Mouse (Mus musculus): ENCODE data around the gene Gm34653.
"Not testable (repeated sequence)": the region's sequence is repeated elsewhere in the genome, so short reads cannot be mapped to it uniquely, and the experiment has no call there.

The Gm34653 gene

DNA sequence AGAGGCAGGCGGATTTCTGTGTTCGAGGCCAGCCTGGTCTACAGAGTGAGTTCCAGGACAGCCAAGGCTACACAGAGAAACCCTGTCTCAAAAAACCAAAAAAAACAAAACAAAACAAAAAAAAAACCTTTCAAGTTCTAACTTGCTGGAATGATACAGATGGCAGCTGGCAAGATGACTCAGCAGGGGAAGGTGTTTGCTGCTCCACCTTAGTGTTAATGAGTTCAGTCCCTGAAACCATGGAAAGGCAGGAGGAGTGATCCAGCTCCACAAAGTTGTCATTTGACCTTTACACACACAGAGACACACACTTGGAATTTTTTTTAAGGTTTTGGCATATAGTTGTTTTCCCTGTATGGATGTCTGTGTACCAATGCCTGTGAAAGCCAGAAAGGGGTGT, 16.9 kb upstream of the Gm34653 start:
- DNase-seq (ENCODE audit: low read depth, low spot score), result not testable (repeated sequence)

DNA sequence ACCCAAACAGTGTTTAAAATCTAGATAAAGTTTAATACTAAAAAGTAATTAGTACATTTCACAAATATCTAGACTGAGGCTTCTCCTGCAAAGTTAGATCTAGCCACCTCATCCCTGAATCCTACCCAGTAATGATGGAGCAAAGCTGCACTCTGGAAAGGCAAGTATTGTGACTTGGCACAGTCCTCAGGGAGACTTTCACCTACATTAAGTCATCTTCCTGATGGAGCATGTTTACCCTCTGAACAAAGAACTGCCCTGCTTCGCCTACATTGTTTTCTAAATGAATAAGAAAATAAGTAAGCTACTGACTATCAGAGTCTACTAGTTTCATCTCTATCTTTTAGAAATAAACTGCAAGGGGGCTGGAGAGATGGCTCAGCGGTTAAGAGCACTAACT, 14.3 kb upstream of the Gm34653 start:
- no peak for DNase-seq (ENCODE audit: low read depth, low spot score)

DNA sequence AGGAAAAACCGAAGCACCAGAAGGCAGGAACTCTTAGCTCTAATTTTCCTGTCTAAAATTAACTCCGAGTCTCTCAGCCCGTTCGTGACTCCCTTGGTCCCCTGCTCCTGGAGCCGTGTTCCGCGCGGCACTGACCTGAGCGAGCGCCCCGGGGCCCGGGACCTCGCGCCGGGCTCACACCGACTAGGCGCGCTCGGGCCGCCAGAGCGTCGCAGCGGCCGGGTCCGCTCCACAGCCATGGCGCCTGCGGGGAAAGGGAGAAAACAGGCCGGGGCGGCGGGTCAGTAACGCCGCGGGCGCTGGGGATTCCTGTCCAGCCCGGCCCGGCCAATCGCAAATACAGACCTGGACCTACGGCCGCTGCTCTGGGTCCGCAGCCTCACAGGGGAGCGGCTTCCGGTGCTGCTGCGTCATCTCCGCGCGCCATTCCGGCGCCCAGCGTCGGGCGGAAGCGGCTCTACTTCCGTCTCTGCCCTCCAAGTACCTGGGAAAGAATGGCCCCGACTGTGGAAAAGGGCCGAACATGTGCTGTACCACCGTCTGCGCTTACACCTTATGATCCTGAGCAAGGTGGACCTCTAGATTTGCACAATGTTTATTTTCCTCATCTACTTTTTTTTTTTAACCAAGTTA, 6.9 kb upstream of the Gm34653 start, which contains the start of gene Fbxw2:
Gene Fbxw2, minus strand, starts transcription at position 485 of the 633 bp plus-strand sequence.
- DNase-seq (ENCODE audit: low read depth, low spot score), result peak; percentile 85

DNA sequence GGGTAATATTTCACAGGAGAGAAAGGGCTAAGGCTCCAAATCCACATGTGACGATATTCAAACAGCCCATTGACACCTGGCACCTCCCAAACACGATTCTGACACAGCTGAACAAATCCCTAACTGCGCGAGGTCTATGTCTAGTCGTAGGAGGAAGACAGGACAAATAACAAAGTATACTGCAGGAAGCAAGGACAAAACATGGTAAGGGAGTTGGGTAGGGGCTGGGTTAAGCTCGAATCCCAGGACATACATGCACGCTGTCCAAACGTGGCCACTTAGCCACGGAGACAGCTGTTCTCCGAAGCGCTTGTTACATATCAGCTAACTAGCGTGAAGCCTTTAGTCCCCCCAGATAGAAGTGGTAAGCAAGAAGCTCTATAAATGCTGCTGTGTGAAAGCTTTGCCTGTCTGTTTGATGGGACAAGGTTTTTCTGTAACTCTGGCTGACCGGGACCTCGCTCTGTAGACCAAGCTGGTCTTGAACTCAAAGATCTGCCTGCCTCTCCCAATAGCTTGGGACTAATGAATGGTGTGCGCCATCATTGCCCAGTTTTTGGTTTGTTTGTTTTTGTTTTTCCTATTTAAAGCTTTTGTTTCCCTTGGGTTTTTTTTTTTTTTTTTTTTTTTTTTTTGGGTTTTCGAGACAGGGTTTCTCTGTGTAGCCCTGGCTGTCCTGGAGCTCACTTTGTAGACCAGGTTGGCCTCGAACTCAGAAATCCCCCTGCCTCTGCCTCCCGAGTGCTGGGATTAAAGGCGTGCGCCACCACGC, 6.2 kb upstream of the Gm34653 start:
- no peak for DNase-seq (ENCODE audit: low read depth, low spot score)

DNA sequence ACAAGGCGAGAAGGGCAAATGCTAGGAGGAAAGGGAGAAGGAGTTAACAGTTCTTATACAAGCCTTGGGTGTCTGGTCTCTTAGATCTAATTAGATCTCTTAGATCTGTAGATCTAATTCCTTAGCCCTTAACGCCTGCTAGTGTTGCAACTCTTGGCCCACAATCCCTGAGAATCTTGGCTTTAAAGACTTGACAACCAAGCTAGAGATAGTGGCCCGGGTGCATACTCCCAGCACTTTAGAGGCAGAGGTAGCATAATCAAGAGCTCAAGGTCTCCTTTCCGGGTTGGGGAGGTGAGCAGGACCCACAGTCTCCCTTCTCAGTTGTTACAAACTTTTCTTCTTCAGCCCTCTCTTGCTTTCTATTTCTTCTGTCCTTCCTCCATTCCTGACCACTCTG, 5.2 kb upstream of the Gm34653 start:
- DNase-seq (ENCODE audit: low read depth, low spot score), result no peak

DNA sequence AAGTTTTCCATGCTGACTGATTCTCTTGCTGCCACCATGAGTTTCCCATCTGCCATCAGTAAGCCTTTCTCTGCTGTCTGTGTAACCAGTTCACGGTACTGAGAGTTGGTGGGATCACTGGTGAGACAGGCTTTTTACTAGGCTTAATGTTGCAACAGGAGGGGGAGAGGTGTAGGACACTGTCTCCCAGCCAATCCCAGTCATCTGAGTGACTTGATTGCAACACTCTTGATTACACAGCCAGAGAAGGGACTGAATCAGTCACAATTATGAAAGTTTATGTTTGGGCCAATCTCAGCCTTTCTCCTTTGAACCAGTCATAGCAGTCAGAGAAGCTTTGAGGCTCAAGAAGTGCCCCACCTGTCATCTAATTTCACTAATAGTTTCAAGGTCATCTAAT, 4.8 kb upstream of the Gm34653 start:
- no peak for DNase-seq (ENCODE audit: low read depth, low spot score)

DNA sequence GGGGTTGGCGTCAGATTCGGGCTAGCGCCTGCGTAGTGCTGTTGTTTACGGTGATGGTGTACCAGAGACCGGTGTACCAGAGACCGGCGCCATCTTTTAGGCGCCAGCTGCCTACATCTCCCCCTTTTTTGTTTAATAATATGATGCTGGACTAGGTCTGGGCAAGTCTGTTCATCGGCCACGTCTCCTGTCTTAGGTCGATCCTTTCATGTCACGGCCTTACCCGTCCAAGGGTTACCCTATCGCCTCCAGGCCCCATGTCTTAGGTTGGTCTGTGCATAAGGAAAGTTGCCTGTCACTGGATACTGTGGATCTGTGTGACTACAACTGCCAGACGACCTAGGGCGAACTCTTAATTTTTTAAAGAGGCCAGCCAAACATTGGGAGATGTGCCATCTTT, 2.7 kb upstream of the Gm34653 start:
- not testable (repeated sequence) for DNase-seq (ENCODE audit: low read depth, low spot score)

DNA sequence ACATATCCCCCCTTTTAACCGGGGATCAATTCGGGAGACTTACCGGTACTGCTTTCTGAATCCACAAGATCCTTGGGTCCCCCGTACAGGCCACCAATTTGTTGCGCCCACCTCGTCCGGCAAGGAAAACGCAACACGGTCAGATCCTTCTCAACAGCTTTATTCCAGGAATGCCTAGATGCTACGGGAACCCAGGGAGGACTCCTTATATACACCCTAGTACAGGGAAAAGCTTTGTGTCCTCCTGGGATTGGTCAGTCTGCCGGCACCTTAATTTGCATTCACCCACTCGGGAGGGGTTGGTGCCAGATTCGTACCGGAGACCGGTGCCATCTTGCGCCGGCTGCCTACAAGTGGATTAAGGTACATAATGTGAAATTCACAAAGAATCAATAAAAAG, 817 bp downstream of the Gm34653 start:
- DNase-seq (ENCODE audit: low read depth, low spot score), result no peak

DNA sequence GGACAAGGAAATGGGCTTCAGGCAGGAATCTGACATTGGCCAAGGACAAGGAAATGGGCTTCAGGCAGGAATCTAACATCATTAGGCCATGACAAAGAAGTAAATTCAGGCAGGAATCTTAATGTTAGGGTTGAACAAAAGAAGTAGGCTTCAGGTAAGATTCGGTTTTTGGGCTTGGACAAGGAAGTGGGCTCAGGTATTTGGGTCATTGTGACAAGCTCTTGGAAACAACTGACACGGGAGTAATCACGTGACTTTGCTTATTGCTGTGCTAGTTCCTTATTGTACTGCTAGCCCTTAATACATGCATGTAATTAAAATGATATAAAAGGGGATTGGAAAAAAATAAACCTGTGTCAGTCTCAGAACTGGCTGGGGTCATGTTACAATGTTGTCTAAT, 2.9 kb downstream of the Gm34653 start:
- DNase-seq (ENCODE audit: low read depth, low spot score), result no peak

DNA sequence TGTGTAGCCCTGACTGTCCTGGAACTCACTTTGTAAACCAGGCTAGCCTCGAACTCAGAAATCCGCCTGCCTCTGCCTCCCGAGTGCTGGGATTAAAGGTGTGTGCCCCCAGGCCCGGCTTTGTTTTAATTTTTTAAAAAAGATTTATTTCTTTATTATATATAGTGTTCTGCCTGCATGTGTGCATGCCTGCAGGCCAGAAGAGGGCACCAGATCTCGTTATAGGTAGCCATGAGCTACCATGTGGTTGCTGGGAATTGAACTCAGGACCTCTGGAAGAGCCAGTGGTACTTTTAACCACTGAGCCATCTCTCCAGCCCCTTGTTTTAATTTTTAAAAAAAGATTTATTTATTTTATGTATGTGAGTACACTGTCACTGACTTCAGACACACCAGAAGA, 7.3 kb downstream of the Gm34653 start:
- DNase-seq (ENCODE audit: low read depth, low spot score), result not testable (repeated sequence)

DNA sequence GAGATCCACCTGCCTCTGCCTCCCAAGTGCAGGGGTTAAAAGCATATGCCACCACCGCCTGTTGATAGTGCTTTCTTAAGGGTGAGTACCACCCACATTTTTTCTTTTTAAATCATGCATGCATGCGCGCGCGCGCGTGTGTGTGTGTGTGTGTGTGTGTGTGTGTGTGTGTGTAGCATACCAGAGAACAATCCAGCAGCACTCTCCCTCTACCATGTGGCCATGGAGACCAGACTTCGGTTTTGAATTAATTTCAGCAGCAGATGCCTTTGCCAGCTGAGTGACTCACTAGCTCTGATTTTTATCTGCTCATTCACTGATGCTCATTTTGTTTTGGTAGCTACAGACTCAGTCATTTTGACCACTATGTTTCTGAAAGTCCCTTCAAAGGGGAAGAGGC, 8.9 kb downstream of the Gm34653 start:
- no peak for DNase-seq (ENCODE audit: low read depth, low spot score)

DNA sequence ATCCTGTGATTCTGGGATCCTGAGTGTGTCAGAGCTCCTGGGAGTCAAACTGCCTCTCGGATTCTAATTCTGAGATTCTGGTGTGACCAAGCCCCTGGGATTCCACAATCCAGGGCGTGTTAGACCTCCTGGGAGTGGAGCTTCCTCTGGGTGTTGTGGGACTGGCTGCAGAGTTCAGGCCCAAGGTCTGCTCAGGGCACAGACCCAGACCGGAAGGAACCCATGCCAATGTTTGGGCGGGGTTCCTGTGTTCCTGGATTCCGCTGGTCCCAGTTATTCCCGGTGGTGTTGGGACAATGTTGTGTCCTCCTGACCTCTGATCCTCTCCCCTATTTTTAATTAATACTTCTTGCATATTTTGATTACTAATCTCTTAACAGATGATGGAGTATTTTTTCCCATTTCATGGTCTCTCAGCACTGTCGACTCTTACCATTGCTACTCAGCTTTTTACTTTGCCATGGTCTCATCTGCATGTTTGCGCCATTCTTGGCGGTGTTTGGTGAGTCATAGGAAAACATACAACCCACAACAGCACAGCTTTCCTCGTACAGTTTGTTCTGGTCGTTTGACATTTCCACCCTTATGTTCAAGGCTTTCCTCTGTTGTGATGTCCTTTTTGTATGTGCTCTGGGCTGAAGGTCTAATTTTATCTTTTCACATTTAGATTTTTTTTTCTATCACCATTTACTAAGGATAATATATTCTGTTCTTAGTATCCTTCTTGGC, 10.6 kb downstream of the Gm34653 start:
- DNase-seq (ENCODE audit: low read depth, low spot score), result no peak

DNA sequence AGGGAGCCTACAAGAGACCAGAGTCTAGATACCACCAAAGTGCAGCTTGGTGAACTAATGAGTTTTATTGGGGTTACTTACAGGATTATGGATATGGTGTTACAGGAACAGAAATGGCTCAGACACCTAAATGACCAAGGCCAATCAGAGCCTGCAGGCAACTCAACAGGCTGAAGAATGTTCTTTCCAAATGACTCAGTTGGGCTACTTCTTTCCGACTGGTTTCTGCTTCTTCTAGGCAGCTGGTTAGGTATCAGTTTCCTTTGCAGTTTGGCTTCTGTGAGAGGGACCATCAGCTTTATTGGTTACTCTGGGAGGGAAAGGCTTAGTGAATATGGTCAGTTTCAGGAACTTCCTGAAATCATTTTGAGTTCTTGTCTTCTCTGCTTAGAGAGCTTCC, 14.9 kb downstream of the Gm34653 start:
- no peak for DNase-seq (ENCODE audit: low read depth, low spot score)

DNA sequence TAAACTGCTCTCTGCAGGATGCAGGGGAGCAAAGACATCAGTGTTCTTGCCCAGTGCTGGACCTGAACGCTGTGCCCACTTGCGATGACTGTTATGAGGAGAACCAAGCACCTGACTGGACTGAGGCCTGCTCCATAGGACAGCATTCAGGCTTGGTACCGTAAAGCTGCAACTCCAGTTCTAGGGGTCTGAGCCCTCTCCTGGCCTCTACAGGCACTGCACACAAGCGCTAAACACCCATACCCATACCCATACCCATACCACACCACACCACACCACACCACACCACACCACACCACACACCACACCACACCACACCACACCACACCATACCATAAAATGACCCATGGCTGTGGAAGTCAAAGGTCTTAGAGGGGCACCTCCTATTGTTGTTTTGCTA, 22.5 kb downstream of the Gm34653 start:
- no peak for DNase-seq (ENCODE audit: low read depth, low spot score)

DNA sequence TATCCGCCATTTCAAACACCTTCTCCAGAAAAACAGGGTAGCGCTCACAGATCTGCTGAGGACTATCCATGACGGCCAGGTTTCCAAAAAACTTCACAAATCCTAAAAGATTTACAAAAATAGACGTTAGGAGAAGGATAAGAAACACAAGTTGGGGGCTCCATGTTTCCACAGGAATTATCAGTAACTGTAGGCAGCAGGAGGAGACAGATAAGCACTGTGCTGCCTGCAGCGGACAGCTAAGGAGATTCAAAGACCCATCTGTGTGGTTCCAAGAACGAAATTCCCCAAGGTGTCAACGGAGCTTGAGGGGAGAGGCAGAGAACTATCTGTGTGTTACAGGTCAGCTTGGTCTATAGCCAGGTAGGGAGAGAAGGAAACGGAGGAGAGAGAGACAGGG, 24.9 kb downstream of the Gm34653 start:
- DNase-seq (ENCODE audit: low read depth, low spot score), result no peak

DNA sequence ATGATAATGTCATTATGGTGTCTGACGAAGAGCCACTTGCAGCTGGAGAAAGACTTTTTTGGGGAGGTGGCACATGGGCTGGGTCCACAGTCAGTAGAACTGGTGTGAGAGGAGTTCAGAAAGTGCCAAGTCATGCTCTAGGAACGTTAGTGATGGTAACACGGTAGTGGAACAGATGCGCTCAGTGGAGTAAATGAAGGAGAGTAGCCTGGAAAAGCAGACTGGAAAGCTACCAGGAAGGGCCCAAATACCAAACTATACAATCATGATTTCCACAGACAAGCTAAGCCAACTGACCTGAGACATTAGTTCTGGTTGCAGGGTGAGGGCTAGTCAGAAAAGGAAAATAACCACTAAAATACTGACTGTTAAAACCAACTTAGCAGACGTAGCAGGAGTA, 36.9 kb downstream of the Gm34653 start:
- DNase-seq (ENCODE audit: low read depth, low spot score), result no peak

DNA sequence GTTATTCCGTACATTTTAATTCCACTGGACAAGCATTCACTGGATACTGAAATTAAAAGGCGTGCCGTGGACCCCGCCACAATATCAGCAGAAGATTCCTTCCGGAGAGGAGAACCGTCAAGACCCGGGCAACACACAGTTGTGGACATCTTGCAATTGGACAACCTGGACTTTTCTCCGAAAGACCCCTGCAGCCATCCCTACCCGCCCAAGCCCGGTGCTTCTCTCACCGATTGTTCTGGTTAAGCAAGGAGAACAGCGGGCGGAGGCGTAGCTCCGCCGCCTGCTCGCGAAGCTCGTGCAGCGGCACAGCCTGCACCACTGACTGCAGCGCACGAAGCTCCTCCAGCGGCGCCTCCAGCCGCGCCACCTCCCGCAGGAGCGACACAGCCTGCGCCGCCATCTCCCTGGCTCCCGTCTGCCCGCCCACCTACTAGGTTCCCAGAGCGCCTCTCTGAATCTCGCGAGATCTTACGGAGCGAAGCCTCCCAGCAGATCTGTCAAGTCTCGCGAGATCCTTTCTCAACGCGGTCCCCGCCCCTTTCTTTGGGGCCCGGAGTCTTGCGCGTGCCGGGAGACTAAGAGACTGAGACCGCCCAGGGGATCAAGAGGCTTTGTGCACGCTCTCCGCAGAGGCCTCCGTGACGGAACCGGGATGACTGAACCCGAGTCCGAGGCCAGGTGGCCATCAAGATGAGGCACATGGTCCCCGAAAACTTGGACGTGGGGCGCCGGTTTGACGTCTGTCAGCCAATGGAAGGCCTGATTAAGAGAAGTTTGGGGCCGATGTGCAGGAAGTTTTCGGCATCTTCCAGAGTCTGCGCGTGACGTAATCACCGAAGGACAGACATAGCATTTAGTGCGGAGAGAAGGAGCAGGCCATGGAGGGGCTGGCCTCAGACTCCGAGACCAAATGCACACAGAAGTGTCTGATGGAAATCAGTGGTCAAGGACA, 38.0 kb downstream of the Gm34653 start:
- peak; percentile 99 for DNase-seq (ENCODE audit: low read depth, low spot score)

DNA sequence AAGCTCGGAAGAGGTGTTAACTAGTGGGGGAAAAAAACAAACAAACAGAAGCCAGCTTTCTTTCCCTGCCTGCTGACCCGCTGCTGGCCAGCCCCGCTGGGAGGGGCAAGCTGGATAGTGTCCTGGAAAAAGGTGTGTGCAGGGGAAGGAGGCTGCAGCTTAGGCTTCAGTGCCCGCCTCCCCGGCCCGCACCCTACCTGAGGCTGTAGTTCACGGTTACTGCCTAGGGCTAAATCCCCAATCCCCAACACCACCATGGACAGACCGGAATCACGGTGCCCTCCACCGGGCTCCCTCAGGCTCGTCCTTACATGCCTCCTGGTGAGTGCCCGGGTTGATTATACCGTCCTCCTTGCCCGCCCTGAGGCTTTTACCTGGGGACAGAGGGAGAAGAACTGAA, 41.5 kb downstream of the Gm34653 start, which contains the start of gene Cutal:
Gene Cutal, plus strand, starts transcription at position 126 of the 400 bp plus-strand sequence.
- no peak for DNase-seq (ENCODE audit: low read depth, low spot score)

DNA sequence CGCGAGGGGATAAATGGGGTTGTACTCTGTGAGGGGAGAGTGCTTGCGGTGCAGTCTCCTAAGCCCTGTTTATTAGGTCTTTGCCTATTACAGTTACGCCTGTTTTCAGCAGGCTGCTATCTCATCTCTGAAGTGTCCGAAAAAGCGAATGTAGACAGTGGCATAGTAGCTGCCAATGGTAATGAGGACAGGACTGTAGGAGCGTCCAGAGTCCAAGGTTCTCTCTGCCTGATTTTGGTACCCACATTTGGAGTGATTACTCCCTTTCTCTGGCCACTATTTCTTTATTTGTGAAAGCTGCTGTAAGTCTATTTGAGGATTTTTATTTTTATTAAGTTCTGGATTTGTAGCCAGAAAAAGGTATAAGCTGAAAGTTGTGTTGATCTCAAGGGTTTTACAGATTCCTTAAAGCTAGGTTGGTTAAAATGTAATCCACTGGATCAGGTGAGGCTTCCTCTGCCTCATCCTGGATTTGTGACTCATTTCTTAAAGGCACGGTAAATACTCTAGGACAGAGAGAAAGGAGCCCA, 42.1 kb downstream of the Gm34653 start, which contains the start of gene Psmd5:
Gene Psmd5, minus strand, starts transcription at position 153 of the 530 bp plus-strand sequence.
- DNase-seq (ENCODE audit: low read depth, low spot score), result no peak

DNA sequence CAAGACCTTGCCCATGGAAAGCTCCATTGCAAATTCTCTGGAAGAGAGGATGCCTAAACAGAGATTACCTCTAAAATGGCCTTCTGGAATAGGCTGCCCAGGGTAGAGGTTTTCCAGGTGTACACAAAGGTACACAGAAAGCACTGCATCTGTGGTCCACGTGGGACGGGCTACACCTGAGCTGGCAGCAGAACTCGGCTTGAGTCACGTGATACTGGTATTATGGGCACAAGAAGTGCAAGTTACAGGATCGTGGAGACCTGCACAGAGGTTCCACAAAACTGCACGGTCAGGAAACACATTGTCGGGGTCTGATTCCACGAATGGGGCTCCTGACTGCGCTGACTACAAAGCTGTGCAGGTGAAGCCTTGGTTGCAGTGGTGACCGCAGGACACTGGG, 47.2 kb downstream of the Gm34653 start:
- DNase-seq (ENCODE audit: low read depth, low spot score), result no peak

DNA sequence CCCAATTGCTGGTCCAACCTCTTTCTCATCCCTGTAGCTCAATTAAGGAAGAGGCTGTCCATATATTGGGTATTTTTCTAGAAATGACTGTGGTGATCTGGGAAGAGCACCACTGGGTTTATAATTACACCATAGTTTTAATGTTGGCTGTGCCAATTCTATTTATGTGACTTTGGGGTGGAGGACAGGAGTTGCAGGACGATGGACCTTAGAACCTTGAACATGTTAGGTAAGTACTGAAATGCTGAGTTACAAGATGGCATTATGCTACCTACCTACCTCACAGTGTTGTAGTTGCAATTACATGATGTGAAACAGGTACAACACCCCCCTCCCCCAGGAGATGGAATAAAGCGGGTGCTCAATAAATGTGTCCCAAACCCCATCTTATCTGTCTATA, 50.0 kb downstream of the Gm34653 start:
- no peak for DNase-seq (ENCODE audit: low read depth, low spot score)

Data from retina, adult 2 months (tissue).